Mouse (Mus musculus) heart, postnatal 25 days (tissue): ENCODE results near the gene Ankzf1. TPM values are rescaled to one million over a fixed set of nuclear protein-coding genes. Genes with fewer than 3 reads are reported as not detected.

Experiments used
- DNase-seq: peaks from one replicate; pipeline ENCODE4 v3.0.0; 2022; ENCODE audit warnings: low spot score
- intact Hi-C: fragments of 180-260 bp; cut with DNase I; formaldehyde crosslinking; loops from one replicate; pipeline ENCODE4 v1.15.1; 2025
- total RNA-seq, 2 experiments: library from RNA; stranded (reverse); gene quantifications; 2 replicates each; pipeline ENCODE4 v1.2.3; 2021

Gene Ankzf1
- total RNA-seq, result 10 to 100 TPM; 11.2 to 12.9 TPM

GRCm38 (mm10) chr1:75191622-75192402 is at the start of gene Ankzf1, which contains the start of gene Atg9a:
Ankzf1 (plus strand) TSS chr1:75192151.
Atg9a (minus strand) TSS chr1:75192196.
- intact Hi-C loops, result loop anchor here (2.0 kb wide), 1 partner anchor 17 kb away; no protein-coding TSS in a partner anchor

GRCm38 (mm10) chr1:75142301-75143261 is 49.4 kb upstream of the Ankzf1 start, which contains the start of the genes Cnppd1 and Retreg2:
Cnppd1 (minus strand) TSS chr1:75142711.
Retreg2 (plus strand) TSS chr1:75142778.
- intact Hi-C loops, result loop anchor here (2.0 kb wide), 1 partner anchor 26 kb away; the partner anchor contains the start of gene Zfand2b
- DNase-seq, result peak; percentile 92

More at GRCm38 (mm10) chr1:75191622-75192402, at the start of gene Ankzf1, which contains the start of gene Atg9a:
- peak; percentile 98 for DNase-seq

GRCm38 (mm10) chr1:75145589-75145988 is 46.4 kb upstream of the Ankzf1 start:
- DNase-seq, result no peak
- intact Hi-C loops, result no loop called here

- no peak for DNase-seq
Measured at GRCm38 (mm10) chr1:75147411-75148135, 44.4 kb upstream of the Ankzf1 start.

GRCm38 (mm10) chr1:75148727-75149126 is 43.2 kb upstream of the Ankzf1 start:
- DNase-seq, result no peak
- intact Hi-C loops, result no loop called here

More at GRCm38 (mm10) chr1:75147411-75148135, 44.4 kb upstream of the Ankzf1 start:
- intact Hi-C loops, result no loop called here

GRCm38 (mm10) chr1:75155837-75156236 is 36.1 kb upstream of the Ankzf1 start:
- DNase-seq, result no peak
- intact Hi-C loops, result no loop called here

GRCm38 (mm10) chr1:75158990-75159389 is 33.0 kb upstream of the Ankzf1 start:
- intact Hi-C loops, result no loop called here
- no peak for DNase-seq

GRCm38 (mm10) chr1:75159540-75160255 is 32.3 kb upstream of the Ankzf1 start:
- DNase-seq, result no peak
- intact Hi-C loops, result no loop called here

GRCm38 (mm10) chr1:75160256-75160617 is 31.7 kb upstream of the Ankzf1 start:
- intact Hi-C loops, result no loop called here
- no peak for DNase-seq

- intact Hi-C loops, result loop anchor here (2.0 kb wide), 1 partner anchor 25 kb away; the partner anchor contains the start of genes Cnppd1 and Retreg2
- no peak for DNase-seq
Measured at GRCm38 (mm10) chr1:75168093-75168471, 23.9 kb upstream of the Ankzf1 start.

GRCm38 (mm10) chr1:75168472-75169464 is 23.2 kb upstream of the Ankzf1 start, which contains the start of gene Zfand2b:
Zfand2b (plus strand) TSS chr1:75168646.
- peak; percentile 94 for DNase-seq
- intact Hi-C loops, result loop anchor here (2.0 kb wide), 1 partner anchor 26 kb away; the partner anchor contains the start of genes Cnppd1 and Retreg2

GRCm38 (mm10) chr1:75179334-75180104 is 12.4 kb upstream of the Ankzf1 start:
- intact Hi-C loops, result no loop called here
- DNase-seq, result no peak

- intact Hi-C loops, result no loop called here
- DNase-seq, result peak; percentile 76
Measured at GRCm38 (mm10) chr1:75180105-75180590, 11.8 kb upstream of the Ankzf1 start, which contains the start of gene Abcb6. Abcb6 (minus strand) TSS chr1:75180392.

- intact Hi-C loops, result no loop called here
- DNase-seq, result no peak
Measured at GRCm38 (mm10) chr1:75180741-75181140, 11.2 kb upstream of the Ankzf1 start.

GRCm38 (mm10) chr1:75181377-75181870 is 10.5 kb upstream of the Ankzf1 start:
- DNase-seq, result no peak
- intact Hi-C loops, result no loop called here

GRCm38 (mm10) chr1:75182160-75182559 is 9.8 kb upstream of the Ankzf1 start:
- intact Hi-C loops, result no loop called here
- DNase-seq, result no peak
